Mouse (Mus musculus): Measurements from ENCODE around the gene Drosha. TPM values are rescaled to one million over a fixed set of nuclear protein-coding genes. Genes with fewer than 3 reads are reported as not detected.
"Not testable (repeated sequence)": the region's sequence is repeated elsewhere in the genome, so short reads cannot be mapped to it uniquely, and the experiment has no call there.

Drosha gene
- polyA plus RNA-seq, 1 experiment: 50.5 TPM

GRCm38 (mm10) chr15:12800405-12801141 lies 24.0 kb upstream of the Drosha start:
- Histone ChIP-seq H3K4me1 (ENCODE audit: control insufficient read depth, insufficient read depth, low read length) (peaks cover 8% of the 10 kb centered on the region), H3K27ac (ENCODE audit: insufficient read depth, low read length) (no peak overlapping the region), H3K4me3 (ENCODE audit: insufficient read depth, low read length) (no peak overlapping the region)
- TF ChIP-seq CTCF (IDR thresholded peaks at IDR 0.05; ENCODE audit: extremely low read depth, insufficient read depth, low read length) (no peak), POLR2A (IDR thresholded peaks at IDR 0.05; ENCODE audit: extremely low read depth, insufficient read depth, low read length) (no peak)

- H3K27ac ChIP-seq (ENCODE audit: insufficient read depth, low read length); H3K4me3 ChIP-seq (ENCODE audit: insufficient read depth, low read length); H3K4me1 ChIP-seq (ENCODE audit: control insufficient read depth, insufficient read depth, low read length): not testable (repeated sequence)
Observed at GRCm38 (mm10) chr15:12801142-12801506, 23.5 kb upstream of the Drosha start.

DNA sequence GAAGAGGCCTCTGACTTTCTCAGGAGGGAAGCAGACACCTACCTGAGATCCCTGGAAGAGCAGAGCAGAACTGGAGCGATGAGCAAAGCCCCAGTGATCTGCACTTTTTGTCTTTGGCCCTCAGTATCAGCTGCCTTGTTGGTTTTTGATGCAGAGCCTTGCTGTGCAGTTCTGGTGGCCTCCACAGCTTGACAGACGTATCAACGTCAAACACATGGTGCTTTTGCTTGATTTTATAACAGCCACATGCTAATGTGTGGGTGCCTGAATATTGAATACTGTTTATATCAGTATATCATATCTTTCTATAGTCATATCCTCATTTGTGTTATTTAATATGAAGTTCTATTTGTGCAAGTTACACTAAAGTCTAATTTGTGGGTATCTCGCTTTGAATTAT lies 19.5 kb upstream of the Drosha start:
- H3K27ac ChIP-seq (ENCODE audit: insufficient read depth, low read length): no peak overlapping the region
- no peak for TF ChIP-seq CTCF (IDR thresholded peaks at IDR 0.05; ENCODE audit: extremely low read depth, insufficient read depth, low read length)
- TF ChIP-seq POLR2A (IDR thresholded peaks at IDR 0.05; ENCODE audit: extremely low read depth, insufficient read depth, low read length): no peak
- no peak overlapping the region for H3K4me3 ChIP-seq (ENCODE audit: insufficient read depth, low read length)
- no peaks in the 10 kb centered on the region for H3K4me1 ChIP-seq (ENCODE audit: control insufficient read depth, insufficient read depth, low read length)

DNA sequence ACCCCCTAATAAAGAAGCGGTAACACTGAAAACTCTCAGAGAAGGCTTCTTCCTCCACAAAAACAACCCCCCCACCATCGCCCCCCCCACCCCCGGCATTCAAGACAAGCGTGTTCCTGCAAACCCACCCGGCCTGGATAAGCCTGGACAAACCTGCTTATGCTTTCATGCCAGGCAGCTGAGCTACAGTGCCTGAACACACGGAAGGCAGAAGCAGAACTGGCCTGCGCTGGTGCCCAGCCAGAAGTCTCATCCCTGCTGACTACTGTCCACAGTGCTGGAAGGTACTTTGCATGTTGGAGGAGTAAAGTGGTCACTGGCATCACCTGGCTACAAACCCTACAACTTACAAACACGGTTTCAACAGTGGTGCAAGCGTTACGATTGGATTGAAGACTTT lies 17.5 kb upstream of the Drosha start:
- Histone ChIP-seq H3K4me3 (ENCODE audit: insufficient read depth, low read length) (no peak overlapping the region), H3K4me1 (ENCODE audit: control insufficient read depth, insufficient read depth, low read length) (no peaks in the 10 kb centered on the region), H3K27ac (ENCODE audit: insufficient read depth, low read length) (no peak overlapping the region)
- TF ChIP-seq CTCF (IDR thresholded peaks at IDR 0.05; ENCODE audit: extremely low read depth, insufficient read depth, low read length) (no peak), POLR2A (IDR thresholded peaks at IDR 0.05; ENCODE audit: extremely low read depth, insufficient read depth, low read length) (no peak)

DNA sequence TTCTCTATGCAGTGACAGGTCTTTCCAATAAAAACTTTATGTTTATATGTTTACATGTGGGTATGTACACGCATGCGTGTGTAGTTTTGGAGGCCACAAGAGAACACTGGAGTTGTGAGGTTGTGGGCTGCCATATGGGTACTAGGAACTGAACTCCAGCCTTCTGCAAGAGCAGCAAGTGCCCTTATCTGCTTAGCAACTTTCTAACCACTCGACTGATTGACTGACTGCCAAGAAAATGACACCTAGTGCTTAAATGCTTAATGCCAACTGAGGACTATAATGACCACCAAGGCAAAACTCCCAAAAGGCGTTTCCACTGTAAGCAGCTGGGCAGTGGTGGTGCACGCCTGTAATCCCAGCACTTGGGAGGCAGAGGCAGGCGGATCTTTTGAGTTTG lies 15.3 kb upstream of the Drosha start:
- Histone ChIP-seq H3K27ac (ENCODE audit: insufficient read depth, low read length) (no peak overlapping the region), H3K4me3 (ENCODE audit: insufficient read depth, low read length) (no peak overlapping the region), H3K4me1 (ENCODE audit: control insufficient read depth, insufficient read depth, low read length) (no peaks in the 10 kb centered on the region)
- TF ChIP-seq POLR2A (IDR thresholded peaks at IDR 0.05; ENCODE audit: extremely low read depth, insufficient read depth, low read length) (no peak), CTCF (IDR thresholded peaks at IDR 0.05; ENCODE audit: extremely low read depth, insufficient read depth, low read length) (no peak)

DNA sequence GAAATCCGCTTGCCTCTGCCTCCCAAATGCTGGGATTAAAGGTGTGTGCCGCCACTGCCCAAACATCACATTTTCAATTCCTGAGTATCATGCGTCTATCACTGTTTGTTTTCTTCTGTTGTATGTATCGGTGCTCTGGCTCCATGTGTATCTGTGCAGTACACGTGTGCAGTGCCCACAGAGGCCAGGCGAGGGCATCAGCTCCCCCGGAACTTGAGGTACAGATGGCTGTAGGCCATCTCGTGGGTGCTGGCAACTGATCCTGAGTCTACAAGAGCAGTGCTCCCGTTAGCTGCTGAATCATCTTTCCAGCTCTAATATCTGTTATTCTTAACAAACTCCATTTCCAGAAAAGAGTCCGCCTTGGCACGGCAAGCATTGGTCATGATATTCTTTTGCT lies 12.0 kb upstream of the Drosha start:
- Histone ChIP-seq H3K27ac (ENCODE audit: insufficient read depth, low read length) (no peak overlapping the region), H3K4me1 (ENCODE audit: control insufficient read depth, insufficient read depth, low read length) (no peaks in the 10 kb centered on the region), H3K4me3 (ENCODE audit: insufficient read depth, low read length) (no peak overlapping the region)
- no peak for TF ChIP-seq POLR2A (IDR thresholded peaks at IDR 0.05; ENCODE audit: extremely low read depth, insufficient read depth, low read length)
- no peak for TF ChIP-seq CTCF (IDR thresholded peaks at IDR 0.05; ENCODE audit: extremely low read depth, insufficient read depth, low read length)

DNA sequence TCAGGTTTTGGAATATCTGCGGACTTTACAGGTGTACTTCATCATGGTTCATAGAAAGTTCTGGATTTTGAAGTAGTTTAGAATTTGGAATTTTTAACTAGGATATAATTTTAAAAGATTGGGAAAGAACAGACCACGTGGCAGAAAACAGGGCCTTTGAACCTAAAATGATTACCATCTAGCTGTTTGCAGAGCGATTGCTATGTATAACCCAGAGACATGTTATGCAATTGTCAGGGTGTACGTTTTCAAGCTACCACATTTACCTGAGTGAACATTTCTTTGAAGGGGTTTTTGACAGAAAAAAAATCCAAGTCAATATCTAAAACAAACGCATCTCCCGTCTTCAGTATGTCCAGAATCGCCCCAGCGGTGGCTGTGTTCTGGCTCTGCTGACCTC lies 7.0 kb upstream of the Drosha start:
- no peak overlapping the region for H3K4me3 ChIP-seq (ENCODE audit: insufficient read depth, low read length)
- H3K4me1 ChIP-seq (ENCODE audit: control insufficient read depth, insufficient read depth, low read length): no peaks in the 10 kb centered on the region
- H3K27ac ChIP-seq (ENCODE audit: insufficient read depth, low read length): no peak overlapping the region
- no peak for TF ChIP-seq CTCF (IDR thresholded peaks at IDR 0.05; ENCODE audit: extremely low read depth, insufficient read depth, low read length)
- TF ChIP-seq POLR2A (IDR thresholded peaks at IDR 0.05; ENCODE audit: extremely low read depth, insufficient read depth, low read length): no peak

DNA sequence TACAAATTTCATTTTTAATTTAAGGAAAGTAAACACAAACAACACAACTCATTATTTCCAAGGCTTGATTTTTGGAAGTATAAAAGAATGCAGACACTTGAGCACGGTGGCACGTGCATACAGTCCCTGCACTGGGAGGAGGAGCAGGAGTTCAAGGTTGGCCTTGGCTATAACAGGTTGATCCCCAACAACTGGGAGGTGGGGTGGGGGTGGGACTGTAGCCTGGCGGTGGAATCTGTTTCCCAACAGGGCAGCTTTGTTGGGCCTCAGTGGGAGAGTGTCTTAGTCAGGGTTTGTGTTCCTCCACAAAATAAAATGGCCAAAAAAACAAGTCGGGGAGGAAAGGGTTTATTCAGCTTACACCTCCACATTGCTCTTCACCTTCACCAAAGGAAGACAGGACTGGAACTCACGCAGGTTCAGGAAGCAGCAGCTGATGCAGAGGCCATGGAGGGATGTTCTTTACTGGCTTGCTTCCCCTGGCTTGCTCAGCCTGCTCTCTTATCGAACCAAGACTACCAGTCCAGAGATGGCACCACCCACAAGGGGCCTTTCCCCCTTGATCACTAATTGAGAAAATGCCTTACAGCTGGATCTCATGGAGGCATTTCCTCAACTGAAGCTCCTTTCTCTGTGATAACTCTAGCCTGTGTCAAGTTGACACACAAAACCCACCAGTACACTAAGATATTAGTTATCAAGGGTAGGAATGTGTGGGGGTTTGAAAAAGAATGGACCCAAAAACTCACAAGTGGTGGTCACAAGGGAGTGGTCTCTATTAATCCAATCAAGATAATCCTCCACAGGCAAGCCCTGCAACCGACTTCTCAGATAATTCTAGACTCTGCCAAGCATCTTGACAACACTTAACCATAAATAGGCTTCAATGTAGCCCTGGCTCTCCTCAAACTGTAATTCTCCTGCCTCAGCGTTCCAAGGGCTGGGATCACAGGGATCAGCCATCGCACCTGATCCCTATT lies 1.9 kb upstream of the Drosha start:
- no peak overlapping the region for H3K27ac ChIP-seq (ENCODE audit: insufficient read depth, low read length)
- H3K4me3 ChIP-seq (ENCODE audit: insufficient read depth, low read length): no peak overlapping the region
- H3K4me1 ChIP-seq (ENCODE audit: control insufficient read depth, insufficient read depth, low read length): peaks cover 7% of the 10 kb centered on the region
- TF ChIP-seq CTCF (IDR thresholded peaks at IDR 0.05; ENCODE audit: extremely low read depth, insufficient read depth, low read length) (no peak), POLR2A (IDR thresholded peaks at IDR 0.05; ENCODE audit: extremely low read depth, insufficient read depth, low read length) (no peak)

DNA sequence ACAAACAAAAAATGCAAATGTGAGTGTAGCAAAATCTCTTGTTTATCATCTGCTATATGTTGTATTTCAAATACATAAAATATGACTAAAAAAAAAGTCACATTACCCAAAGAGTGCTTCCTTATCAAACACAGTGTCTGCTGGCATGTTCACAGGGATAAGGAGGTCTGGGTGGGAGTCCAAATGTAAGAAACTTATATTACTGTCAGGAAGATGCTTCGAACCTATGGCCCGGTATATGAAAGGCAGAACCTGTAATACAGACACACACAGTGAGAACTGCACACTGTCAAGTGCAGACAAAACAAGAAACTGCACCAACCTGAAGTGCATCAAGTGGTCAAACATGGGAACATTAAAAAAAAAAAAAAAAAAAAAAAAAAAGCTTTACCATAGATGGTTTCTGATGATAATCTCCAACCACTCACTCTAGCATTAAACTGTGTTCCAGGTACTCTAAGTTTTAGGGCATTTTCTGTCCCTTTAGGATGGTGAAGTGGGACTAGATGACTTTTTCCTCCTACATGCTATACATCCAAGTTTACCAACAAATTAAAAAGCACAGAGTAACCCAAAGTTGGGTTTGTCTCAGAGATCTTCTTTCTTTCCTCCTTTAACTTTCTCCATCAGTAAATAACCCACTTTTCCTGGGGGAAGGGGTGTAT lies 1.0 kb upstream of the Drosha start:
- TF ChIP-seq CTCF (IDR thresholded peaks at IDR 0.05; ENCODE audit: extremely low read depth, insufficient read depth, low read length): no peak
- H3K27ac ChIP-seq (ENCODE audit: insufficient read depth, low read length): no peak overlapping the region
- peaks cover 7% of the 10 kb centered on the region for H3K4me1 ChIP-seq (ENCODE audit: control insufficient read depth, insufficient read depth, low read length)
- H3K4me3 ChIP-seq (ENCODE audit: insufficient read depth, low read length): peak overlapping the region; percentile 80; the same call in 1 of the 2 replicates

All from cortical plate, adult 2 months (tissue).